Mouse (Mus musculus): ENCODE measurements at regions not wholly inside any gene's neighbourhood (a gene's known extent, or its start where the extent isn't known, plus 50 kb on each side); places are given as distances from the start of the nearest gene placed in this dataset.

- TF ChIP-seq POLR2A (IDR thresholded peaks at IDR 0.05; ENCODE audit: borderline replicate concordance, insufficient read depth, low read length) (no peak), CTCF (IDR thresholded peaks at IDR 0.05; ENCODE audit: borderline replicate concordance, insufficient read depth, low read depth, low read length) (no peak)
Observed at GRCm38 (mm10) chr10:116726031-116726430, 144.7 kb upstream of the Cnot2 start.
